Mouse (Mus musculus): ENCODE data around the gene Ascc3.

Ascc3 gene

GRCm38 (mm10) chr10:50762984-50763383 lies 170.5 kb downstream of the Ascc3 start:
- DNase-seq (ENCODE audit: low spot score in 2 of 2), result no peak

DNA sequence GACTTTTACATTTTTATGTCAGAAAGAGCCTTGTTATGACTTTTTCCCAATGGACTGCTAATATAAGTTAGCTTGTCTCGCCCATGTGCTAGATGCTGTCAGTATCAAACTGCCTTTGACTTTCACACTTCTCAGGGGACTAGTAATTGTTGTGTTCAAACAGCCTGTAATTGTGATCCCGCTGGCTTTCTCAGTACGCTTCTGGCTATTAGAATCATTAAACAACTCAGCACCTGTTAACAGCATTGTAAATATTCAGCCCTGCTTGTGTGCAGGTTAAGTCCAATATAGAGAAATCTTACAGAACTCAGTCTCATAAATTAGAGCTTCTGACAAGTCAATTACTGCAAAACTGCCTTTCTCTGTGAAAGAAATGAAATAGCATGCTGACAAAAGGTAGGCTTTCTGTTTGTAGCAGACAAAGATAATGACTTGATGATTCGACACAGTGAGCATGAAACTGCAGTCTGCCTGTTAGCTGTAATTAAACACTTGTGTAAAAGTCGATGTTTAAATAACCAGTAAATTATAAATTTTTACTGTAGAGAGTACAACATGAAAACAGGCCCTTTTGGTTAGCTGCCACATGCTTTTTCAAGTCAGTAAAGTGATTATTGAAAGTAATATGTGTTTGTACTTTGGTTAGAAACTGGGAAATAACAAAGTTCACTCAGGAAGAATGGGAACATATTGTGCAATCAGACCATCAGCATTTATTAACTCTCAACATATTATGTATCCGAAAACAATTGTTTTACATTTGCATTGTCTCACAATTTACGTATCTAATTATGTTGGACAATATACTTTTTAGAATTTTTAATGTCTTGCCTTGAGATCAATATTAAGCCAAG lies 171.2 kb downstream of the Ascc3 start:
- no peak for DNase-seq (ENCODE audit: low spot score in 2 of 2)

DNA sequence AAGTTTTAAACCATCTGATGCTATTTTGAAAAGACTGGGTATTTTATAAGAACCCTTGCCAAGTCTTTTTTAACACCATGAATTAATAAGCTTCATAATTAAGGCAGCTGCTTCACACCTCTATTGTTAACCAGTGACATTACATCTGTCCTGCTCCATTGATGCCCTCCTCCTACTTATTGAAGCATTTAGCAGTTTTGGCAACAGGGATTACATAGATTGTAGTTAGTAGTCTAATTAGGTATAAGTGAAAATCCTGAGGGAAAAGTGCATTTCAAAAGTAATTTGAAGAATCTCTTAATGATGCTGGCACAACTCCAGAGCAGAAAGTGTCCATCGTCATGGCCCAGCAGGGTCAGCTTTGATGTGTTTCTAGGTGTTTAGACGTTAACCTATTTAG lies 180.3 kb downstream of the Ascc3 start:
- no peak for DNase-seq (ENCODE audit: low spot score in 2 of 2)

- DNase-seq (ENCODE audit: low spot score in 2 of 2), result no peak
Observed at GRCm38 (mm10) chr10:50773846-50774245, 181.4 kb downstream of the Ascc3 start.

- no peak for DNase-seq (ENCODE audit: low spot score in 2 of 2)
Observed at GRCm38 (mm10) chr10:50792840-50793239, 200.4 kb downstream of the Ascc3 start.

- no peak for DNase-seq (ENCODE audit: low spot score in 2 of 2)
Observed at GRCm38 (mm10) chr10:50801594-50801993, 209.1 kb downstream of the Ascc3 start.

- no peak for DNase-seq (ENCODE audit: low spot score in 2 of 2)
Observed at GRCm38 (mm10) chr10:50802380-50802779, 209.9 kb downstream of the Ascc3 start.

- no peak for DNase-seq (ENCODE audit: low spot score in 2 of 2)
Observed at GRCm38 (mm10) chr10:50806166-50806565, 213.7 kb downstream of the Ascc3 start.

DNA sequence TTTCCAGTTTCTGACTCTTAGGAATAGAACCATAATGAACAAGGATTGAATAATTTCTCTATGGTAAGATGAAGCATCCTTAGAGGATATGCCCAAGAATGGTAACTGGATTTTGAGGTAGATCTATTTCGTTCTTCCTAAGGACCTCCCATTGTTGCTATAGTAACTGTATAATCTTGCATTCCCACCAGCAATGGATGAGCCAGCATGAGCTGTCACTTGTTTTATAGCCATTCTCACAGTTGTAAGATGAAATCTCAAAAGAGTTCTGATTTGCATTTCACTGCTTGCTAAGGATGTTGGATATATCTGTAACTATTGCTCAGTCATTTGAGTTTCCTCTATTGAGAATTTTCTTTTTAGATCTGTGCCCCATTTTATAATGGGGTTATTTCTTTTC lies 229.9 kb downstream of the Ascc3 start:
- DNase-seq (ENCODE audit: low spot score in 2 of 2), result no peak

DNA sequence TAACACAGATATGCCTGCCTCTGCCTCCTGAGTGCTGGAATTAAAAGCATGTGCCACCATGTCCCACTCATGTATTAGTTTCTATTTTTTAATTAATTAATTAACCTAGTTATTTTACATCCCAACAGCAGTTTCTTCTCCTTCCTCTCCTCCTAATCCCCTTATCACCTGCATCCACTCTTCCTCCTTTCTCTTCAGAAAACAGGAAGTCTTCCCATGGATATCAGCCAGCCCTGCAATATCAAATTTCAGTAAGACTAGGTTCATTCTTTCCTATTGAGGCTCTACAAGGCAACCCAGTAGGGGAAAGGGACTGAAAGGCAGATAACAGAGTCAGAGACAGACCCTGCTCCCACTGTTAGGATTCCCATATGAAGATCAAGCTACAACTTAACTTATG lies 234.4 kb downstream of the Ascc3 start:
- no peak for DNase-seq (ENCODE audit: low spot score in 2 of 2)

GRCm38 (mm10) chr10:50834533-50834932 lies 242.1 kb downstream of the Ascc3 start:
- DNase-seq (ENCODE audit: low spot score in 2 of 2), result no peak

GRCm38 (mm10) chr10:50843363-50843762 lies 250.9 kb downstream of the Ascc3 start:
- no peak for DNase-seq (ENCODE audit: low spot score in 2 of 2)

GRCm38 (mm10) chr10:50868202-50868601 lies 275.7 kb downstream of the Ascc3 start:
- no peak for DNase-seq (ENCODE audit: low spot score in 2 of 2)

- DNase-seq (ENCODE audit: low spot score in 2 of 2), result no peak
Observed at GRCm38 (mm10) chr10:50876952-50877351, 284.5 kb downstream of the Ascc3 start.

GRCm38 (mm10) chr10:50881476-50882069 lies 289.1 kb downstream of the Ascc3 start:
- no peak for DNase-seq (ENCODE audit: low spot score in 2 of 2)

GRCm38 (mm10) chr10:50882366-50882765 lies 289.9 kb downstream of the Ascc3 start:
- no peak for DNase-seq (ENCODE audit: low spot score in 2 of 2)

- DNase-seq (ENCODE audit: low spot score in 2 of 2), result no peak
Observed at GRCm38 (mm10) chr10:50886305-50886704, 293.8 kb downstream of the Ascc3 start.

DNA sequence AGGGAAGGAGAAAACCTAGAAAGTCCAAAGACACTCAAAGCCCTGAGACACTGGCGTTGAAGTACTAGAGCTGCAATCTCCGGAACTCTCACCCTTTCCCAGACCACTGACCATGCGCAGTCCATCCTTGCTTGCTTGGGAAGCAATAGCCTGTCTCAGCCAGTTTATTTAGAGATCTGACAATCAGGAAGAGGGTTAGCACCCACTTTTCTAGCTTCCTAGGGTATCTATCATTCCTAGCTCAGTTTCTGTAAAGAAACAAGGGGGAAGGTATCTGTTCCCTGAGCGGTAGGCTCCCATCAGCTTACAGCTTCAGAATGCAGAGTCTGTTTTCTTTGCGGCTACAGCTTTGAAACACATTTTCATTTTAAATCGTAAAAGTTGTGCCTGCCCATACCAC lies 298.2 kb downstream of the Ascc3 start:
- DNase-seq (ENCODE audit: low spot score in 2 of 2), result no peak

DNA sequence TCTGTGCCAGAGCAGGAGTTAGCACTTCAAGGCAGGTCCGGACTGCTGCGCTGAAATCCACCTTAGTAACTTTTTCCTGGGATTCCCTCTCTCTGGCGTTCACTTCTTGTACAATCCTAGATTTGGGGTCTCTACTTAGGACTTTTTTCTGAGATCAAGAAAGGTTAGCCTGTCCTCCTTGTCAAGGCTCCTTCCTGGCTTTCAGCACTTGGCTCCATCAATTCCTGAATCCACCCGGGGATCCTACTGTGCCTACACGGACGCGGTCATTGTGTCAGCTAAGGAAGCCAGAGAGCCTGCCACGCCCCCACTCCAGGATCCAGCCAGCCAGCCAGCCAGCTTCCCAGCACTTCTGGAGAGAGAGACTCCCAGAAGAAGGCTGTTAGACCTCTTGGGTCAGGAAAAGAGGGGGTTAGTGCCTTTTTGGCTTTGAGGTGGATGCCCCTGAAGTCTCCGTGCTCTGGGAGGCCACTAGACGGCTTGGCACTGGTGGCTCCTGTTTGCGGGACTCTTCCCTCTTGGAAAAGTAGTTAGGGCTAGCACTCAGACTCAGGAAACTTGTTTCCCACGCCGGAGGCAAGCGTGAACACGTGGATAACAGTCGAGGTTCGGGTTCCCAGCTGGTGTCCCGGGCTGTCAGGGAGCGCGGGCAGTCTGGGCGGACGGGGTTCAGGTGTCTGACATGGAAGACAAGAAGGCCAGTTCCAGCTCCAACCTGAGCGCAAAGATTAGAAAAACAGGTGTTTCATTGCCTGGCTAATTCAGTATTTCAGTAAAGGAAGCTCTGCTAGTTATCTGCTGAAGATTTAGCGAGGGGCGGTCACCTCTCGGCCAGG lies 299.6 kb downstream of the Ascc3 start:
- no peak for DNase-seq (ENCODE audit: low spot score in 2 of 2)

GRCm38 (mm10) chr10:50892751-50893320 lies 300.4 kb downstream of the Ascc3 start:
- DNase-seq (ENCODE audit: low spot score in 2 of 2), result no peak

DNA sequence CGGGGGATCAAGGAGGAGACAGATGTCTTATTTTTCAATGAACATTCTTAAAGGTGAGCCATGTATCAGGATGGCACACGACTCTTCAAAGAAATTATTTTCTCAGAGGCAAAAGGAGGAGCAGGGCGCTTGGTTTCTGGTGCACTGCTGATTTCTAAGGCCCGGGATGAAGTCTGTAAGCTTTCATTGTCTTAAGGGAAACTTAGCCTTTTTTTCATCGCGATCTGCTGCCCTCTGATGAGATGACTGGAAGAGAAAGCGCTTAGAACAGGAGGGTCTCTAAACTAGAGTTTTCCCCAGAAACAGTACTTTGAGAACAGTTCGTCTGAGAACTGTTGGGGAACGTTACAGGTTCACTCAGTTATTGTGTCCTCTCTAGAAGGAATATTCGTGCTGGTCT lies 301.1 kb downstream of the Ascc3 start:
- no peak for DNase-seq (ENCODE audit: low spot score in 2 of 2)

Data from spleen, postnatal 14 days (tissue).